Mouse (Mus musculus): Measurements from ENCODE around the gene Tomm22.

Tomm22 gene

DNA sequence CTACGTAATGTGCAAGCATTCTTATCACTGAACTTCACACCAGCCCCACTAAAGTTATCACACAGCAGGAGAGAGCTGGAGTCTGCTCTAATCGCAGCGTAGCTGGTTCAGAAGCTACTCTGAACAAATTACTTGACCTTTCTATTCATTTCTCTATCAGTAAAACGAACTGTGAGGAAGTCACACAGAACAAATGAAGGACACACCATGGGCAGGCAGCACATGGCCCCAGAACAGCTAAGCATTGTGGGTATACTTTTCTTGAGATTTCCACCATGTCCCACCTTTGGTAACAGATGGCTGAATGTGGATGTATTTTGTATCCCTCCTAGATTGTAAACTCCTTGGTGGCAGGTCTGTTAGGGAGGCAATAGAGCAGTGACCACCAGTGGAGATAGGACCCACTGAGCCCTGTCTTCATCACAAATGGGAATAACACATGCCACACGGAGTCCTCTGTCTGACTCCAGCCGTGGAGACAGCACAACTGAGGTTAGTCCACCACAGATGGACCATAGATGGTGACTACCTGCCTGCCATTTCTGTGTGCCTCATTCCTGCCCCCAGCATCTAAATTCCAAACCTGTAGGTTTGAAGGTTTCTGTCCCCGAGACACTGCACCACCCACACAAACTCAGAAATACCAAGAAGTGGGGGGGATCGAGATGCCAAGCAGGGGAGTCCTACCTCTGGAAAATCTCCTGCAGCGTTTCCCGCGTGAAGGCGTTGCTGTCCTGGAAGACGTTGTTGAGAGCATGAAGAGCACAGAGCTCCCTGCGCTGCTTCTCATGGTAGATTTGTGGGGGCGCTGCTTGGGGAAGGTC lies 15.6 kb downstream of the Tomm22 start:
- no peak for DNase-seq (ENCODE audit: low spot score)

DNA sequence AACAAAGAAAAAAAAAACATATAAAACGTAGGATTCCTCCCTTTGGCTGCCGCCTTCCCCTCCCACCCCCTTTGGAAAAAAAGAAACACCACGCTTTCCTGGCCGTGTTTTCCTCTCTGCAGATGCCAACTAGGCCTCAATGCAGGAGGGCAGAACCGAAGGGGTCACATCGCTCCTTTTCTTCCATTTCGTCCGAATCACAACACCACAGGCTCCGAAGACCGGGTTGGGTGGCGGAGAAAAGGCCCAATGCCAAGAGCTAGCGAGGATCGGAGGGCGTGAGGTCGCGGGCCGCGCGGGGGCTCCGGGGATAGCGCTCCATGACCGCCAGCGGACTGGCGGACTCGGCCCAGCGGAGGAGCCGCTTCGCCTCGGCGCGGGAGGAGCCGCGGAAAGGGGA lies 16.5 kb downstream of the Tomm22 start:
- peak; percentile 76 for DNase-seq (ENCODE audit: low spot score)

DNA sequence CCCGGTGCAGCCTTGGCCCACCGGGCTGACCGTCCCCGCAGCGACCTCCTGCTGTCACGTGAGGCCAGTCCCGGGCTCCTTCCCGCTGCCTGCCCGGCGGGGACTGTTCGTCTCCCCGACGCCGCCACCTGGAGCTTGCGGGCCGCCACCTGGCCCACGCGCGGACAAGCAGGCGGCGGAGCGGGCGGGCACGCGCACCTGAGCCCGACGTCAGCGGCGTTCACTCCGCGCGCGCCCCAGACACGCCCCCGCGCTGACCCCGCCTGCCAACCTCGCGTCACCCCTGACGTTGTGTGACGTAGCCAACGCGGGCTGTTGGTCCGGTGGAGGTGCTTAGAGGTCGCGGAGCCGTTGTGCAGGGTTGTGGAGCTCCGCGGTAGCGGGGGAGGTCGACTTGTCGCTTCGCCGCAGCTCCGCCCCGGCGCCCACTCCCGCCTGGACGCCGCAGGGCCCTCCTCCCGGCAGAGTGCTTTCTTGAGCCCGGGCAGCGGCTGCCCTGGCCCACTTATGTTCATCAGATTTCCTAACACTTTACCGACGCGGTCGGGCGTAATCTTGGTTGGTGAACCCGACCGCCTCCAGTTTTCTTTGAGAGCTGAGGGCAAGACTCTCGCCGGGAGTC lies 17.1 kb downstream of the Tomm22 start, which contains the start of gene Josd1:
Gene Josd1 (minus strand): TSS at position 274 of the 622 bp plus-strand sequence.
- DNase-seq (ENCODE audit: low spot score) = peak; percentile 91

DNA sequence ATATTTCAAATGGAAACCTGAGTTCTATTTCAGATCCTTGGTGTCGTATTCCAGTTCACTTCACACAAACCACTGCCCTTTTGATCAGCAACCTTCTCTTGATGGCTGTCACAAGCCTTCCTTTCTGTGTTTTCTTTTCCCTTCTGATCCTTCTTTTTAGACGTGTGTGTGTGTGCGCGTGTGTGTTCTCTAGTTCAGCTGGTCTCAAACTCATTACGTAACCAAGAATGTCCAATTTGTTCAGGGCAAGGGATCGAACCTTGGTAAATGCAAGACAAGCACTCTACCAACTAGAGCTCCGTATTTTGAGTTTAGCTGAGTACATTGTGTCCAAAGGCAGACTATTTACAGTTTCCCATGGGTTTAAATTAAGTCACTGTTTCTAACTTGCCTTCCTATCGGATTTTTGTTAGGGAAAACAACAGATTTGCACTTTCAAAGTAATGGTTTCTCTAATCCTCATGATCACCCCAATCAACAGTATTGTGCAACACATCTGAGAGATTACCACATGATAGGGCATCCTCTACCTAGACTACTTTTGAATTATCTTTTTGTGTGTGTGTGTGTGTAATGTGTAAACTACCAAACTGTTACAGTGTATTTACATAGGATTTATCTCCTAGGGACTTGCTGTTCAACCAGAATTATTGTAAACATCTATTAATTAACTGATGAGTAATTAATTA lies 17.8 kb downstream of the Tomm22 start:
- no peak for DNase-seq (ENCODE audit: low spot score)

DNA sequence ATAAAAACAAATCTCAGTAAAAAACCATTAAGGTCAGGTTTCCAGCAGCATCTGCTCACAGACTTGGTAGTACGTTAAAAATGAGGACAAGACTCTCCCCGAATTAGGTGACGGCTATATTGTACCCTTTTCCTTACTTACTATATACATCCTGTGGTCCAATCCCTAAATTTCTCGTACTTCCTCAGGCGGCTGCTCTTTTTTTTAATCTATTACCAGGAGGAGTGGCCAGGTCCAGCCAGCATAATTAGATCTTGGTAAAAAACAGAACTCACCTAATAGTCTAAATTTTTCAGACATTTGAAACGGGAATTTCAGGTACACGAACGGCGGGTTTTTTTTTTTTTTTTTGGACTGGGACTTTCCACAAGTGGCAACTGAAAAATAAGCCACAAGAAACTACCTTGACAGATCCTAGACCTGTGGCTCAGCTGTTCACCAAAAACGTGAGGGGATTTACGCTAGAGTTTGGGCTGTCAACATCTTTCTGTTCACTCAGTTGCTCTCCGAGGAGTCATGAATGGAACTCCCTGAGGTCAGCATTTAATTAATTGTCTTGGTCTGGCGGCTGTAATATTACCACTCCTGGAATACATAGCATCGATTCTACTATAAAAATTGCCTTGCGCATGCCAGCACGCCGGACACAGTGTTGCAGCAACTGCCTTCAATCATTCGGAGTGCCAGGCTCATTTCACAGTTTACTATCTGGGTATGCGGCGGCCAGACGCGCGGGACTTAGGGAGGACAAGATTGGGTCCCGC lies 19.2 kb downstream of the Tomm22 start:
- DNase-seq (ENCODE audit: low spot score) = no peak

DNA sequence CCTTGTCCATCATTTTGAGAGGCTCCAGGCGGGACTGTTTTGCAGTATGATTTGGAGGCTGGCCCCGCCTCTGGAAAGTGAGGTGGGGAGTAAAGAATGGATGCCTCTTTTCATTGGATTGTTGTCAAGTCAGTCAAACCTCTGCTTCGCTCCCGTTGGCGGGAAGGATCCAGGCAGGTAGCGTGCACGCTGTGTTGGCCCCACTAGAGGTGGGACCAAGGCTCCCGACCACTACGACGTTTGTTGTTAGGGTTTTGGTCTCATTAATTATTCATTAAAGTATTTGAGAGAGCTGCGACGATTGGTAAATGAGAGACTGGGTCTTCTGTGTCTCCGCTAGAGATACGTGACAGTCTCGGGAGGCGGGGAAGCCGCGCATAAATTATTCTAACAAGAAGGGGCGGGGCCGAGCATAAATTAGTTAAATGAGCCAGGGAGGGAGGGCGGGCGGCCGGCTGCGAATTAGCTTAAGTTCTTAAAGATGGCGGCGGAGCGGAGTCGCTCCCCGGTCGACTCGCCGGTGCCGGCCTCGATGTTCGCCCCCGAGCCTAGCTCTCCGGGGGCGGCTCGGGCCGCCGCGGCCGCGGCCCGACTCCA lies 19.9 kb downstream of the Tomm22 start, which contains the start of gene Gtpbp1:
Gene Gtpbp1 (plus strand): TSS at position 420 of the 597 bp plus-strand sequence.
- peak; percentile 100 for DNase-seq (ENCODE audit: low spot score)

DNA sequence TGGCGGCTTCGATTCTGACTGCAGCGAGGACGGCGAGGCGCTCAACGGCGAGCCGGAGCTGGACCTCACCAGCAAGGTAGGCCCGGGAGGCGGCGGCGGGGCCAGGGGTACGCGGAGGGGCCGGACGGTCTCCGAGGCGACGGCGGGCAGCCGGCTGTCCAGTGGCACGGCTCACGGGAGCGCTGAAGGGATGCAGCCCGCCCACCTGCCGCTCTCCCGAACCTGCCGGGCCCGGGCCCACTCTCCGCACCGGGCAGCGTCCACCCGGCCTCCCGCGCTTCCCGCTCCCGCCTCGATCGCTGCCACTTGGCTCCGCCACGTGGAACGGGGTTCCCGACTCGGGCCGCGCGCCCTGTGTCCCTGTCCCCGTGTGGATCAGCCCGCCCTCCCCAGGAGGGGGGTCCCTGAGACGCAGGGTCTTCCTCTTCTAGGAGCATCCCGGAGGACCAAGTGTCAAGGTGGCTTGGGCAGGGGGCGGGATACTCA lies 20.4 kb downstream of the Tomm22 start:
- DNase-seq (ENCODE audit: low spot score) = no peak

DNA sequence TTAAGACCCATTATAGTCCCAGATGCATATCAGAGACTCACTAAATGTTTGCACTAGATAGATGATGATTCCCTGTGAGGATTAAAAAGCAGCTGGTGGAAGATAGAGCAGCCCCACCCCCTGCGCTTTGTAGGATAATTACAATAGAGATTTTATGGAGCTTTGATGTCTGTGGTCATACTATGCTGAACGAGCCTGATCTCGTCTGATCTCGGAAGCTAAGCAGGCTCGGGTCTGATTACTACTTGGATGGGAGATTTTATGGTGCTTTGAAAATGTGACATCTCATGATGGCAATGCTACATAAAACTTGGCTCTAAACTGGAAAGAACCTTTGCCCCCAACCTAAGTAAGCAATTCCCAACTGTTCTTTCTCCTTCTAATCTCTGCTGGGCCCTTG lies 21.7 kb downstream of the Tomm22 start:
- no peak for DNase-seq (ENCODE audit: low spot score)

DNA sequence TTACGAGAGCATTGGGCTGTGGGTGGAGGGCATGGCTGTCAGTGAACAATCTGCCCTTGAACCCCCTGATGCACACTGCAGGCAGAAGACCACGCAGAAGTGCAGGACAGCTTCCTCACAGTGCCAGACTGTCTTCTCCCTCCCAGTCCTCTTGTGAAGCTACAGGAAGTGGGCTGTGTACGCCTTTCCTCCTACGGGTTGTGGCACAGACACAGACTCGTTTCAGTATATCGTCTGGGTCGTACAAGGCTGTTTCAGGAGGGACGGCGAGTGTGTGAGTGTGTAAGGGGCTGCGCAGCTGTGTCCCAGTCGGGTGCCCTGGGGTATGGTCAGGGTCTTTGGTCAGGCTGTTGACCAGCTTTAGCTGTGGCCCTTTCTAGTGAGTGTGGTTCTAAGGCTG lies 23.1 kb downstream of the Tomm22 start:
- no peak for DNase-seq (ENCODE audit: low spot score)

DNA sequence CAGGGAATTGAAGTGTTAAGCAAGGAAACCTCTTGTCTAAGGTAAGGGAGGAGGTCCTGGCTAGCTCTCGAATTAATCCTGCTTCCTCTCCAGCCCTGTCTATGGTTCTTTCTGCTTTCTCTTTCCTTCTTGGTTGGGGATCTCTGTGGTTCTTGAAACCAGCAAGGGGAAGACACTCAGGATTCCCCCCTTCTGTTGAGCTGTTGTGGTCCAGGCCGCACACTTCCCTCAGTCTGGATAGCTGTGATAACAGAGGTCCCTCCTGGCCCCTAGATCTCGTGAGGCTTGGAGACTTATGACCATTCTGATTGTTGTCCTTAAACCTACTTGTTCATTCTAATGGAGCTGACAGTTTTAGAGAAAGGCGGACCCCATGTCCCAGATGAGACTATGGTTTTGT lies 23.9 kb downstream of the Tomm22 start:
- no peak for DNase-seq (ENCODE audit: low spot score)

DNA sequence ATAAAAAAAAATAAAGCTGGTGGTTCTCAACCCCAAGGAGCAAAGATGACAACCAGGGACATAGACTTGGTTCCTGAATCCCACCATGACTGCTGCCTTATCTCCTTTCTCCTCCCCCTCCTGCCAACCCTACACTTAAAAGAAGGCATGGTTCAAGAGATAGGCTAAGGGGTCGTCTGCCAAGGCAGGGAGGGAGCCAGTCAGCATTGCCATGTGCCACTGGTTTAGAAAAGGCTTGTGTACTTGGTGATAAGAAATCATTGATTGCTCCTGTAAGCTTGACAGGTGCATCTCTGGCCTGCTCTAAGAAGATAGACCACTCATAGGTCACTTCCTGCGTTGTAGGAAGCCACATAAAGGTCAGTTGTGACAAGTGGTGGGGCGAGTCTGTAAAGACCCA lies 24.9 kb downstream of the Tomm22 start:
- no peak for DNase-seq (ENCODE audit: low spot score)

DNA sequence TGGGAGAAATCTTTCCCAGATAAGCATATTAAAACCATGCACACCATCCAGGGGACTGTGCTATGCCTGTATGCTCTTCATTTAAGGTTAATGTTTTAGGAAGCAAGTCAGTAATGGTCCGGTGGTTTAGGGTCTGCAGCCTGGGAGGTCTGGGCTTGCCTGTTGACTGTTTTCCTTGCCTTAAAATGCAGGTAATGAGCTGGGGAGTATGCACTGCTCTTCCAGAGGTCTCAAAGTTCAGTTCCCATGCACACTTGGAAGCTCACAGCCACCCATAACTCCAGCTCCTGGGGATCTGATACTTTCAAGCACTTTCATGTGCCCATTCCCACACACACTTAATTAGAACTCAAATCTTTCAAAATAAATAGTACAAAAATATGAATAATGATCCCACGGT lies 25.8 kb downstream of the Tomm22 start:
- DNase-seq (ENCODE audit: low spot score) = no peak

DNA sequence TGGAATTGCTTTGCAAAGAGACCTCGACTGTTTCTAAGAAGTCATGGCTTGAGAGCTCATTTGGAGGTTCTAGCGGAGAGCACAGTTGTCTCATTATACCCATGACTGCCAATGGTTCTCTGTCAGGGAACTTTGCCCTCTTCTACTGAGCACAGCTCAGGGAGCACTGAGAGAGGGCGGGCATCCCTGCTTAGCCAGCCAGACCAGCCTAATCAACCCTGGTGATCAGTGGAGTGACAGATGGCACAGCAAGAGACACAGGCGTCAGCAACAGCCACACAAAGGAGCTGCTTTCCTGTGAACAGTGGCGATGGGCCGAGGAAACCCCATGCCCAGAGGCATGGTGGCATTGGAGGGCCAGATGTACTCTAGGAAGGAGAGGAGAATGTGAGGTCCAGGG lies 26.4 kb downstream of the Tomm22 start:
- DNase-seq (ENCODE audit: low spot score) = no peak

DNA sequence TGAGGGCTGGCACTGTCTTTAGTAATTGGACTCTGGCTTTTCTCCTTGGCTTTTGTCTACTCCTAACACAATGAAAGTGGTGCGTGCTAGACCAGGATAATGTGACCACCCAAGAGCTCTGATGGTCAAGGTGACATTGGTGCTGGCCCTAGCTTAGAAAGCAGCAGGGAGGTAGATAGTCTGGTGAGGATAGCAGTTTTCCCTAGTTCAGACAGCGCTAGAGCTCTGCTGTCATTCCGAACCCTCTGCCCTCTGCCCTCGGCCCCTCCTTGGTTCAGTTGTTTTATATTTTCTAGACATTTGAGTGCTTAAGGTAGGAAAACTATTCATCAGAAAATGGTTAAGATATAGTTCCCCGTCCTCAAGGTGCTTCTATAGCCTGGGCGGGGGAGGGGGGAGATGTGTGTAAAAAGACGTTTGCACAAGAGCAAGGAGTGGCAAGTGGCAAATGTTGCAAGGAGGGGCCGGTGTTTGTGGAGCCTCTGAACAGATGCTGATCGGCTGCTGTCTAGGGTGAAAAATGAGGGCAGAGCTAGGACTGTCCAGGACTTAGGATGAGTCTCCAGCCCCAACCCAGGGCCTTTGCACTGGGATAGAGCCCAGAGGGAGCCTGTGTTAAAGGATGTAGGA lies 27.0 kb downstream of the Tomm22 start:
- no peak for DNase-seq (ENCODE audit: low spot score)

DNA sequence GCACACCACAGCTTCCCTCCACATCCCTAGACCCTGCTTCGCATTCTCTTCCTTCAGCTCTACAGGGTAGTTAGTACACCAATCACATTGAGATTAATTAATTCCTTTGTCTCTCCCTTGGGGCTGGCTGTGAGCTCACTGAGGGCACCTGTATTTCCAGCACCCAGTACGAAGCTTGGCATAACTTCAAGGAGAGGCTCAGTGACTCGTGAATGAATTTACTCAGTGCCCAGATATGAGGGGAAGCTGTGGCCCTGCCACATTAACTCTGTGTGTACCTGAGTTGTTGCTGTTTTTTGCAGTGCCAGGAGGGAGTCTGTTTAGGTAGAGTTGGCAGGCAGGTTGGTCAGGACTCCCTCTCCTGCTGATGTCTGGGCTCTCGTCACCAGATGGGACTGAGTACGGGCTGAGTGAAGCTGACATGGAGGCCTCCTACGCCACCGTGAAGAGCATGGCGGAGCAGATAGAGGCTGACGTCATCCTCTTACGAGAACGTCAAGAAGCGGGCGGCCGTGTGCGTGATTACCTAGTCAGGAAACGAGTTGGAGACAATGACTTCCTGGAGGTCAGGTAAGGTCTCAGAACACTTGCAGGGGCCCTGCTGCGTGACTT lies 36.0 kb downstream of the Tomm22 start:
- no peak for DNase-seq (ENCODE audit: low spot score)

DNA sequence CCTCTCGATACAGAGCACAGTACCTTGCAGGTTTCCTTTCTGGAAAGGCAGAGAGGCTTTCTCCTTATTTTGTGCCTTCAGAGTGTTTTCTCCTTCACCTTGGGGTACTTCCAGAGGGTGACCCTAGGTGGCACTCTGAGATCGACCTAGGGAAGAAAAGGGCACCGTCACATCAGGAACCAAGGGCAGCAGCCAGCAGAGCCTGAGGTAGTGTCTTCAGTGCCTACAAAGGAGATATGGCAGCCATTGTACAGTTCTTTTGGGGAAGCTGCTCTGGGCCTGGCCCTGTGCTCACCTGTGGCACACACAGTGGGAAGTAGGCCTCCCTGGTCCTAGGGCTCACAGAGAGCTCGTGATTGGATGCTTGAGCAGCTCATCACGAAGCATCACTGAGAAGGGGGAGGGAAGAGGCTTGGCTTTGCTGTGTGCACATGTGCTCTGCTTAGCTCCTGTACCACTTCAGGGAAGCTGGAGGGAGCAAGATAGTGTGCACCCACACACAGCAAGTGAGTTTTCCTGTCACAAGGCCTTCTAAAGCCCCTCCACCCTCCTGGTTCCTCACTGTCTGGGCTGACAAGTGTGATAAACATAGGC lies 37.7 kb downstream of the Tomm22 start:
- DNase-seq (ENCODE audit: low spot score) = no peak

DNA sequence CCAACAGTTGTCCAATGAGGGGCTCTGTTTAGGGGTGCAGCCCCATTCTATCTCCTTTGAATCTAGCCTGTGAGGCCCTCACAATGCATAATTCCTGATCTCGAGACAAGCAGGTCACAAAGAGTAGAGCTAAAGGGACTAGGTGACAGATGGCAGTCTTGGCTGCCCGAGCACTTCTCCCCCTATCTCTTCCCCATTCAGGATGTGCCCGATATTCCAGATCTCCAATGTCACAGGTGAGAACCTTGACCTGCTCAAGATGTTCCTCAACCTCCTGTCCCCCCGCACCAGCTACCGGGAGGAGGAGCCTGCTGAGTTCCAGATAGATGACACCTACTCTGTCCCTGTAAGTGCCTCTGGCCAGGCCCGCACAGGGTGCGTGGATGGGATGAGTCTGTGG lies 45.0 kb downstream of the Tomm22 start:
- no peak for DNase-seq (ENCODE audit: low spot score)

DNA sequence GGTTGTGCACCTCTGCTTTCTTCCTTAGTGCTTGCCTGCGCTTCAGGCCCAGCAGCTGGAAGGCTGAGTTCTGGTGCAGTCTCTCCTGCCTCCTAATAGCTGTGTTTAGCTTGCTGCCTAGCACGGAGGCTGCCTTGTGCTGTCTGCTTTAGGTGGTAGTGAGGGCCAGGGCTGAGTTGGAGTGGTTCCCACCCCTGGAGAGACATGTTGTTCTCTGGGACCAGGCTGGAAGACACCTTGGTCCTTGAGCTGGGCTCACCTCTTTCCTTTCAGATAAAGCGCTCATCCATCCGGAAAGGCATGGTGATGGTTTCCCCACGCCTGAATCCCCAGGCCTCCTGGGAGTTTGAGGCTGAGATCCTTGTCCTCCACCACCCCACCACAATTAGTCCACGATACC lies 46.0 kb downstream of the Tomm22 start:
- DNase-seq (ENCODE audit: low spot score) = no peak

DNA sequence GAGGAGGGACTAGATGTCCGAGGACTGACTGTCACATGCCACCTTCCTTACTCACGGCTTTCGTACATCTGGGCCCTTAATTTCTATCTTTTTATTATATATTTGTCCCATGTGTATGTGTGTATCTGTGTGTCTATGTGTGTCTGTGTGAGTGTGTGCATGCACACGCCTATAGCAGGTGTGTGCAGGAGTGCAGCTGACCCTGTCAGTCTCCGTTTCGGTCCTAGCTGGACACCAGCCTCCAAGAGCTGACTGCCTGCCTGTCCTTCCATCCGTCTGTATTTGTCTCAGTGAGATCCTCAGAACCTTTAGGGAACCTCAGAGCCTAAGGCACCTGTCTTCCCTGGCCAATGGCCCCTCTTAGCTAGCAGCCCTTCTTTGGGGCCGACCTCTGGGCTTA lies 49.6 kb downstream of the Tomm22 start:
- no peak for DNase-seq (ENCODE audit: low spot score)

DNA sequence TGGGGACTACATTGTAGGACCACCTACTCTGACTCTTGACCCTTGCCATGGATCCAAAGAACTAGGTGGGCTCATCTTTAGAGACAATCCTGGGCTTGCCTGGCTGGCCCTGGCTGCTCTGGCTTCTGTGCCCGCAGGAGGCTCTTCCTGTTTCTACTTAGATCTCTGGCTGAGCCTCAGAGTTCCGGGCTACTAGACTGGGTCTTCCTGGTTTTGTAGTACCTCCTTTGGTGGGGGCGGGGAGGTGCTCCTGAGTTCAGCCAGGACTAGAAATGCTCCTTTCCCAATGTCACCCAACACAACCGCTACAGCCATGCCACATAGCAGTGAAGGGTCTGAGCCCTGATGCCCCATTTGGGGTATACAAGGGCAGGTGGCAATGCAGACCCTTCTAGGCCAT lies 50.1 kb downstream of the Tomm22 start:
- DNase-seq (ENCODE audit: low spot score) = no peak
